Mouse (Mus musculus) lung, postnatal 0 days (tissue): ENCODE data around the gene Cic. TPM values are rescaled to one million over a fixed set of nuclear protein-coding genes. Genes with fewer than 3 reads are reported as not detected.
A peak's percentile ranks its signal among the peaks of the same experiment; 100 is the strongest.
"Not testable (repeated sequence)": the region's sequence is repeated elsewhere in the genome, so short reads cannot be mapped to it uniquely, and the experiment has no call there.

Experiments used
- ATAC-seq: fragments of 200-750 bp; cut with Nextera tagmentation; 2 replicates; pipeline ENCODE4 v1.8.0; 2017; ENCODE audit warnings: moderate library complexity
- DNase-seq: peaks from one replicate; pipeline ENCODE4 v3.0.0-alpha.2; 2016; ENCODE audit warnings: low spot score
- H3K27ac ChIP-seq: fragments of 300-500 bp; sonication (generic); 2 replicates; pipeline ENCODE4 v1.5.1; 2014; ENCODE audit warnings: antibody characterized with exemption, mild to moderate bottlenecking, low read length, mixed read lengths
- H3K27me3 ChIP-seq: fragments of 300-500 bp; sonication (generic); replicated peaks from 2 replicates; pipeline ENCODE4 v1.6.1; 2014; ENCODE audit warnings: low read length, mixed read lengths; ENCODE audit not compliant: insufficient read depth
- H3K36me3 ChIP-seq: fragments of 300-500 bp; sonication (generic); 2 replicates; pipeline ENCODE4 v1.6.1; 2014; ENCODE audit warnings: low read length, mixed read lengths; ENCODE audit not compliant: insufficient read depth
- H3K4me1 ChIP-seq: fragments of 300-500 bp; sonication (generic); 2 replicates; pipeline ENCODE4 v1.6.1; 2014; ENCODE audit warnings: antibody characterized with exemption, low read depth, low read length, mixed read lengths; ENCODE audit not compliant: insufficient read depth
- H3K4me2 ChIP-seq: fragments of 300-500 bp; sonication (generic); replicated peaks from 2 replicates; pipeline ENCODE4 v1.6.1; 2014; ENCODE audit warnings: low read depth, mild to moderate bottlenecking, low read length, moderate library complexity, mixed read lengths
- H3K4me3 ChIP-seq: fragments of 300-500 bp; sonication (generic); 2 replicates; pipeline ENCODE4 v1.5.1; 2014; ENCODE audit warnings: low read depth, low read length
- H3K9ac ChIP-seq: fragments of 300-500 bp; sonication (generic); replicated peaks from 2 replicates; pipeline ENCODE4 v1.6.1; 2014; ENCODE audit warnings: low read depth, mild to moderate bottlenecking
- H3K9me3 ChIP-seq: fragments of 300-500 bp; sonication (generic); 2 replicates; pipeline ENCODE4 v1.6.1; 2016; ENCODE audit warnings: low read length, mixed read lengths
- CTCF ChIP-seq: IDR thresholded peaks from 2 replicates; pipeline ENCODE4 v1.5.1; 2016; ENCODE audit warnings: antibody characterized with exemption, mild to moderate bottlenecking
- EP300 ChIP-seq: IDR thresholded peaks from 2 replicates; pipeline ENCODE4 v1.6.1; 2016; ENCODE audit warnings: antibody characterized with exemption, mild to moderate bottlenecking, control low read depth
- WGBS: fragments of 180-500 bp; shearing (Covaris S2); extraction: QIAGEN DNeasy Blood & Tissue Kit; methylation state at CpG from one replicate; pipeline ENCODE4 v1.1.7; 2014; 5-methylcytosine and 5-hydroxymethylcytosine counted together
- polyA plus RNA-seq: library from polyadenylated mRNA; unstranded; fragments of >200 nt; fragmentation: Nextera tagmentation; extraction: Ambion mirVana; gene quantifications from 2 replicates; pipeline ENCODE4 v1.2.1, GENCODE M21; 2015

Gene Cic
- polyA plus RNA-seq, 1 experiment from 2014 or later = 26.5 TPM

DNA sequence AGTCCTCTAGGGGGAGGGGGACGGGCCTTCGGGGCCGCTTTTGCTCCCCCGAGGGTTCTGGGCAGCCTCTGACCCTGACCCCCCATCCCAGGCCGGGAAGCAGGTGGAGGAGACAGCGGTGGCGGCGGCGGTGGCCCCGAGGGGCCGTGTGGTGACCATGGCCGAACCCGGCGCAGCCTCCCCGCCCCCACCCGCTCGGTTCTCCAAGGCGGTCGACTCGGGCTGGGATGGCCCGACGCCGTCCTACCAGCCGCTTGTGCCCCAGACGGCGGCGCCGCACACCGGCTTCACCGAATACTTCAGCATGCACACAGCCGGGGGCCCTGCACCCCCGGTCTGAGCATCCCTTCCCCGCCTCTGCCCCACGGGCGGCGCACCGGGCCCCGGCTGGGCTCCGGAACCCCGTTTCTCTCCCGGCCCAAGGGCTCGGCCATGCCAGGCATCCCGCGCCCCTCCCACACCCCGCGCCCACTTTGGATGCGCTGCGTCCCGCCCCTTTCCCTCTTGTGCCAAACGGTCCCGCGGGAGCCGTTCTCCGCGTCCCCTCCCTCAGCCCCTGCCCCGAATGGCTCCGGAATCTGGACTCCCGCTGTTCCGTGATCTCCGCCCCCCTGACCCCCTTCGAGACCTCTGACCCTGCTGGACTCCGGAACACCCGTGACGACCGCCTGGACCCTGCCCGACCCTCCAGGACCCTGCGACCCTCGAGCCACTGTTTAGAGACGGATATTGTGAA is 48.0 kb downstream of the Cic start:
- Histone ChIP-seq H3K27me3 (peaks cover 35% of the 10 kb centered on the region; the same call in 1 of the 2 replicates), H3K27ac (no peak overlapping the region), H3K9me3 (no peaks in the 10 kb centered on the region), H3K9ac (no peak overlapping the region), H3K4me1 (peaks cover 14% of the 10 kb centered on the region), H3K4me3 (peak overlapping the region; percentile 29), H3K36me3 (no peaks in the 10 kb centered on the region), H3K4me2 (peak overlapping the region; percentile 53)
- DNase-seq = no peak
- no peak for TF ChIP-seq EP300
- no peak for TF ChIP-seq CTCF
- WGBS = 1% methylated on average over 51 of the region's 69 CpGs
- ATAC-seq = no peak

DNA sequence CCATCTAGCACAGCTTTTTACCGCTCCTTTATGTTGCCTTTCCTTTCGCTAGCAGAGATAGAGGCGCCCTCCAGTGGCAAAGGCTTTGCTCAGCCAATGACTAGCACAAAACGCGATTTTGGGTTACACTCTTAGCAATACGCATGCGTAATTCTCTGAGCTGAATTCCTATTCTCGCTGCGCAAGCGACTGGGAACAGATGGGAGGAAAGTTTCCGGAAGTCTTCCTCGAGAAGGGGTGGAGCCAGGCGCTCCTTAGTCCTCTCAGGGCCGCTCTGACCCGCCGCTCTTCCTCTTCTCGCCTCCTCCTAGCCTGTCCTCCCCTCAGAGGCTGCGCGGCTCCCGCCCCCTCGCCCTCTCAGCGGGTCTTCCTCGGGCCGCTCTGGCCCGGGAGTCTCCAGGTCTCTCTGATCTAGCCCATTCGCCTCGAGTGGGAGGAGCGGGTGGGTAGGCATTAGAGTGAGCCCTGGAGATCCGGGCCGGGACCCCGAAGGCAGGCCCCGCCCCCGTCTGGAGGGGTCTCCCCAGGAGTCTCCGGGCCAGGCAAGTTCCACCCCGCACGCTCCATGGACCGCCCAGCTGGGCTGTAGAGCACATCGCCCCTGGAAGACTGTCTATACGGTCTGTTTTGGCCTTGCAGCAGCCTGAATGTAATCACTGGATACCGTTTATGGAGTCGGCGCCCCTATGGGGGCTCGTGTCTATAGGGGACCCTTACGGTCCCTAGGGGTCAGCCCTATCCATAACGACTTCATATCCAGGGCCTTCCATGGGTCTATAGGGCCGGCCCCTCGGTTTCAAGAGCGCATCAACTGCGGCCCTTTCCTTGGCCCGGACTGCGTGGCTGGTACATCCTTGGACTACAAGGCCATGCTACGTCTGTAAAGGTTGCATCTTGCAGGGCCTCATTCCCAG is 49.3 kb downstream of the Cic start, which contains the start of gene Megf8:
Megf8 (plus strand) TSS at position 633 of the 914 bp plus-strand sequence.
- Histone ChIP-seq H3K27ac (peak within 1 kb of the TSS; percentile 70), H3K4me1 (peaks cover 14% of the 10 kb centered on the region), H3K36me3 (no peaks in the 10 kb centered on the region), H3K27me3 (peaks cover 30% of the 10 kb centered on the region; the same call in 1 of the 2 replicates), H3K9me3 (no peaks in the 10 kb centered on the region), H3K4me3 (peak within 1 kb of the TSS; percentile 50), H3K4me2 (peak within 1 kb of the TSS; percentile 77), H3K9ac (peak within 1 kb of the TSS; percentile 60)
- ATAC-seq (peak; percentile 98), DNase-seq (peak; percentile 100)
- TF ChIP-seq EP300 (peak; percentile 78), CTCF (peak; percentile 95)
- under 1% methylated on average over 50 of the region's 52 CpGs for WGBS

DNA sequence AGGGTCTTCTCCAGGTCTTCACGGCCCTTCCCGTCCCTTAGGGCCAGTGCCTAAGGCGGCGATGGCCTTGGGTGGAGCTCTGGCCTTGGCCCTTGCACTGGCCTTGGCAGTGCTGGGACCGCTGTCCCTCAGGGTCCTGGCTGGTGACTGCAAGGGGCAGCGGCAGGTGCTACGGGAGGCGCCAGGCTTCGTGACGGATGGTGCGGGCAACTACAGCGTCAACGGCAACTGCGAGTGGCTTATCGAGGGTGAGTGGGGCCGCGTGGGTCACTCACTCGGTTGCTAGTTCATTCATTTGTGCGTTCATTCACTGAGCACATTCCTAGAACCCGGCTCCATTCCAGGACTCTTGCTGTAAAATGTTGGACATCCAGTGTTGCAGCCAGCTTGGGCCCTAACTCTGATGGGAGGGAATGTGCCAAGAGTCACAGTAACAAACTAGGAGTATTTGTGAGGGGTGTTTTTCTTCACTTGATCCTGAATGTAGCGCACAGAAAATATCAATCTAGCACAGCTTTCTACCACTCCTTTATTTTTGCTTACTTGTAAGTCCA is 50.0 kb downstream of the Cic start:
- peaks cover 14% of the 10 kb centered on the region for H3K4me1 ChIP-seq

DNA sequence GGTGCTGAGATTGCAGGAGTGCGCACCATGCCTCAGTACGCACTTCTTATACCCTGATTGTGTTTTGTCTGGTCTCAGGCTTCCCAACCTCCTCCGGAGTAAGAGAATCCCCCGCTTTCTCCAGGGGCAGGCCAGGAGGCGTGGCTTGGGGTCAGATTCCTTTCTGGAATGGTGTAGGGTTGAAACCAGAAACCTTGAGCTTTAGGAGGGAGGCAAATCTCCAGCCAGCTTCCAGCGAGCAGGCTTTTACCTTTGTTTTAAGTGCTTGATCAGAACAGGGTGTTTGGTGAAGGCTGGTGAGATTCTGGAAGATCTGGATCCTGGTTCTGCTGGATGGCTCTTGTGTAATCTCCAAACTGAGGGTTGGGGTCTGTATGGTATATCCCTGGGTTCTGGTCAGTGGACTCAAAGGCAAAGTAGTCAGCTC is 54.6 kb downstream of the Cic start:
- Histone ChIP-seq H3K36me3 (no peaks in the 10 kb centered on the region), H3K9ac (no peak overlapping the region; the same call in 1 of the 2 replicates), H3K4me1 (peaks cover 4% of the 10 kb centered on the region), H3K4me3 (no peak overlapping the region), H3K4me2 (no peak overlapping the region), H3K9me3 (no peaks in the 10 kb centered on the region), H3K27me3 (no peaks in the 10 kb centered on the region), H3K27ac (no peak overlapping the region)
- 15% methylated on average over 6 of the region's 6 CpGs for WGBS
- TF ChIP-seq EP300 = no peak
- TF ChIP-seq CTCF = no peak
- peak; percentile 49 for DNase-seq
- ATAC-seq = peak; percentile 29; the same call in 1 of the 2 replicates

More for the DNA sequence above, 50.0 kb downstream of the Cic start:
- H3K27ac ChIP-seq = peak overlapping the region; percentile 70; the same call in 1 of the 2 replicates
- H3K27me3 ChIP-seq = peaks cover 26% of the 10 kb centered on the region; the same call in 1 of the 2 replicates
- ATAC-seq = no peak
- no peaks in the 10 kb centered on the region for H3K9me3 ChIP-seq
- H3K36me3 ChIP-seq = no peaks in the 10 kb centered on the region
- no peak for DNase-seq
- WGBS = 14% methylated on average over 21 of the region's 21 CpGs
- H3K4me2 ChIP-seq = peak overlapping the region; percentile 77
- peak overlapping the region; percentile 60 for H3K9ac ChIP-seq
- TF ChIP-seq EP300 = no peak
- TF ChIP-seq CTCF = no peak
- peak overlapping the region; percentile 50 for H3K4me3 ChIP-seq

DNA sequence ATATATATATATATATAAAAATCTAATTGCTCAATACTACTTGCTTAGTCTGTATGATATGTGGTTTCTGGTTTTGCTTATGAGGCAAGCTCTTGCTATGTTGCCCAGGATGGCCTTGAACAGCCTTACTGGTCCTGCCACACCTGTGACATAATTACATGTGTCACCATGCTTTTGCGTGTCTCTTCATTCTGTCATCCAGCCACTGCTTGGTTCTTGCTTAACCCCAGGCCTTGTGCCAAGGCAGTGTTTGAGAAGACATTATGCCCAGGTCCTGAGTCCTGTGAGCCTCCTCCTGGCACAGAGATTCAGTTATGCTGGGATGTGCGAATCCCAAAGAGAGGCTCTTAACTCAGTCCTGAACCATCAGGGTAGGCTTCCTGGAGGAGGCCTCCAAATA is 55.7 kb downstream of the Cic start:
- DNase-seq (no peak), ATAC-seq (no peak)
- no peak overlapping the region for H3K27ac ChIP-seq
- no peaks in the 10 kb centered on the region for H3K9me3 ChIP-seq
- no peaks in the 10 kb centered on the region for H3K27me3 ChIP-seq
- H3K36me3 ChIP-seq = no peaks in the 10 kb centered on the region
- 68% methylated on average over 2 of the region's 2 CpGs for WGBS
- no peaks in the 10 kb centered on the region for H3K4me1 ChIP-seq
- H3K9ac ChIP-seq = no peak overlapping the region
- no peak overlapping the region for H3K4me2 ChIP-seq
- H3K4me3 ChIP-seq = no peak overlapping the region
- no peak for TF ChIP-seq CTCF
- TF ChIP-seq EP300 = no peak

DNA sequence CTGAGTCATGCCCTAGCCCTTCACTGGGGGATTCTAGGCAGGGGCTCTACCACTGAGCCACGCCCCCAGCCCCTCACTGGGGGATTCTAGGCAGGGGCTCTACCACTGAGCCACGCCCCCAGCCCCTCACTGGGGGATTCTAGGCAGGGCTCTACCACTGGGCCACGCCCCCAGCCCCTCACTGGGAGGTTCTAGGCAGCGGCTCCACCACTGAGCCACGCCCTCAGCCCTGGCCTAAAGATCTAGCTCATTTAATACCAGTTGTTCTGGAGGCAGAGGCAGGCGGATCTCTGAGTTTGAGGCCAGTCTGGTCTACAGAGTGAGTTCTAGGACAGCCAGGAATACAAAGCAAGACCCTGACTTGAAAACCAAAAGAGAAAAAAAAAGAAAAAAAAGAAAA is 57.9 kb downstream of the Cic start:
- not testable (repeated sequence) for H3K27me3 ChIP-seq, H3K4me3 ChIP-seq, H3K4me2 ChIP-seq, ATAC-seq, H3K9me3 ChIP-seq, H3K36me3 ChIP-seq, H3K27ac ChIP-seq, DNase-seq, H3K9ac ChIP-seq, H3K4me1 ChIP-seq
- WGBS = 93% methylated on average over 6 of the region's 6 CpGs
